Mouse (Mus musculus): ENCODE measurements around the gene Rabgef1.

GRCm38 (mm10) chr5:130184193-130184856 is 12.7 kb downstream of the Rabgef1 start:
- TF ChIP-seq CTCF (IDR thresholded peaks at IDR 0.05; ENCODE audit: low read depth), result no peak
- no peak for TF ChIP-seq EP300 (IDR thresholded peaks at IDR 0.05; ENCODE audit: low read depth)
